Mouse (Mus musculus): ENCODE data around the gene Rap1b.

GRCm38 (mm10) chr10:117864695-117865094, 18.9 kb upstream of the Rap1b start:
- TF ChIP-seq CTCF (conservative IDR thresholded peaks at IDR 0.05; ENCODE audit: insufficient read depth, insufficient read length, low read depth, low read length) (no peak), POLR2A (IDR thresholded peaks at IDR 0.05; ENCODE audit: low read depth, low read length) (no peak)

Measured in kidney, adult 2 months (tissue).